Mouse (Mus musculus) forebrain, postnatal 0 days (tissue): ENCODE data around the gene Cdkal1. TPM values are rescaled to one million over a fixed set of nuclear protein-coding genes. Genes with fewer than 3 reads are reported as not detected.
A peak's percentile ranks its signal among the peaks of the same experiment; 100 is the strongest.

ENCODE experiments used
- ATAC-seq: fragments of 200-750 bp; cut with Nextera tagmentation; 2 replicates; pipeline ENCODE4 v1.8.0; 2017; ENCODE audit warnings: mild to moderate bottlenecking, moderate library complexity
- DNase-seq: peaks from one replicate; pipeline ENCODE4 v3.0.0-alpha.2; 2015
- H3K27ac ChIP-seq: fragments of 300-500 bp; sonication (generic); 2 replicates; pipeline ENCODE4 v1.5.1; 2014; ENCODE audit warnings: low read depth, mild to moderate bottlenecking, antibody characterized with exemption, low read length, moderate library complexity, mixed read lengths
- H3K27me3 ChIP-seq: fragments of 300-500 bp; sonication (generic); 2 replicates; pipeline ENCODE4 v1.6.1; 2014; ENCODE audit warnings: mild to moderate bottlenecking, low read length, mixed read lengths; ENCODE audit not compliant: insufficient read depth
- H3K36me3 ChIP-seq: fragments of 300-500 bp; sonication (generic); 2 replicates; pipeline ENCODE4 v1.6.1; 2014; ENCODE audit warnings: mild to moderate bottlenecking, moderate library complexity; ENCODE audit not compliant: insufficient read depth
- H3K4me1 ChIP-seq: fragments of 300-500 bp; sonication (generic); 2 replicates; pipeline ENCODE4 v1.6.1; 2014; ENCODE audit warnings: antibody characterized with exemption; ENCODE audit not compliant: insufficient read depth
- H3K4me2 ChIP-seq: fragments of 300-500 bp; sonication (generic); 2 replicates; pipeline ENCODE4 v1.6.1; 2014; ENCODE audit warnings: low read depth, mild to moderate bottlenecking, moderate library complexity
- H3K4me3 ChIP-seq: fragments of 300-500 bp; sonication (generic); 2 replicates; pipeline ENCODE4 v1.5.1; 2014; ENCODE audit warnings: low read depth, low read length, mixed read lengths
- H3K9ac ChIP-seq: fragments of 300-500 bp; sonication (generic); 2 replicates; pipeline ENCODE4 v1.6.1; 2014; ENCODE audit warnings: mild to moderate bottlenecking
- H3K9me3 ChIP-seq: fragments of 300-500 bp; sonication (generic); 2 replicates; pipeline ENCODE4 v1.6.1; 2016; ENCODE audit warnings: low read length
- CTCF ChIP-seq: sonication (generic); IDR thresholded peaks from 2 replicates; pipeline ENCODE4 v1.5.1; 2016; ENCODE audit warnings: antibody characterized with exemption, control low read depth, low read depth
- WGBS: fragments of 180-500 bp; shearing (Covaris S2); extraction: QIAGEN DNeasy Blood & Tissue Kit; methylation state at CpG from one replicate; pipeline ENCODE4 v1.1.7; 2014; 5-methylcytosine and 5-hydroxymethylcytosine counted together
- polyA plus RNA-seq: library from polyadenylated mRNA; unstranded; fragments of >200 nt; fragmentation: Nextera tagmentation; extraction: Ambion mirVana; gene quantifications from 2 replicates; pipeline ENCODE4 v1.2.1, GENCODE M21; 2015
- total RNA-seq: library from RNA; depleted of rRNA; stranded (reverse); fragments of >200 nt; gene quantifications from 2 replicates; pipeline ENCODE4 v1.2.3, GENCODE M21; 2014

Cdkal1 gene
- total and polyA plus RNA-seq, 2 experiments from 2014 or later, result 16.7 to 18.3 TPM

DNA sequence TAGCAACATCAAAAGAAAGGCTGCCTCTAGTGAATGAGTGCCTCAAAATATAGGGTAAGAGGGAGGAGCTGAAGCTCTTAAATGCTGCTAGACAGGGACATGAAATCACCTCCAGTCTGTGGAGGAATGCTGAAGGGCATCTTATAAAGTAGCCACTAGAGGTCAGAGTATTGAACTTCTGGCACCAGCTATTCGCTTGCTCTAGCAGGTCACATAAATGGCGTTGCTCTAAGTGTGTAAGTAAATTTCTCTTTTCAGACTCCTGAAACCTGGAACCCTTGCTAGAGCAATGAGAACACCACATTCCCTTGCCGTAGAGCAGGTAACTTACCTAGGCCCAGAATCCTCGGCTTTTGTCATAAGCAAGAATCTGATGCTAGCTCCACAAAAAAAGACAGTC is 2.0 kb upstream of the Cdkal1 start:
- Histone ChIP-seq H3K4me3 (no peak overlapping the region), H3K9ac (no peak overlapping the region), H3K36me3 (no peaks in the 10 kb centered on the region), H3K27me3 (no peaks in the 10 kb centered on the region), H3K27ac (no peak overlapping the region), H3K4me1 (no peaks in the 10 kb centered on the region), H3K9me3 (no peaks in the 10 kb centered on the region), H3K4me2 (no peak overlapping the region)
- DNase-seq, result peak; percentile 53
- peak; percentile 46; the same call in 1 of the 2 replicates for ATAC-seq
- peak; percentile 63 for TF ChIP-seq CTCF
- 17% methylated on average over 4 of the region's 4 CpGs for WGBS

- peak overlapping the region; percentile 70; the same call in 1 of the 2 replicates for H3K27ac ChIP-seq
- peak overlapping the region; percentile 86 for H3K4me3 ChIP-seq
- H3K4me1 ChIP-seq, result no peaks in the 10 kb centered on the region
- WGBS, result 3% methylated on average over 5 of the region's 5 CpGs
- peak overlapping the region; percentile 58 for H3K9ac ChIP-seq
- H3K4me2 ChIP-seq, result peak overlapping the region; percentile 72
- ATAC-seq (no peak), DNase-seq (no peak)
- H3K27me3 ChIP-seq, result no peaks in the 10 kb centered on the region
- H3K36me3 ChIP-seq, result no peaks in the 10 kb centered on the region
- H3K9me3 ChIP-seq, result no peaks in the 10 kb centered on the region
- TF ChIP-seq CTCF, result no peak
These were observed 598 bp downstream of the Cdkal1 start for GRCm38 (mm10) chr13:29854876-29855275.

DNA sequence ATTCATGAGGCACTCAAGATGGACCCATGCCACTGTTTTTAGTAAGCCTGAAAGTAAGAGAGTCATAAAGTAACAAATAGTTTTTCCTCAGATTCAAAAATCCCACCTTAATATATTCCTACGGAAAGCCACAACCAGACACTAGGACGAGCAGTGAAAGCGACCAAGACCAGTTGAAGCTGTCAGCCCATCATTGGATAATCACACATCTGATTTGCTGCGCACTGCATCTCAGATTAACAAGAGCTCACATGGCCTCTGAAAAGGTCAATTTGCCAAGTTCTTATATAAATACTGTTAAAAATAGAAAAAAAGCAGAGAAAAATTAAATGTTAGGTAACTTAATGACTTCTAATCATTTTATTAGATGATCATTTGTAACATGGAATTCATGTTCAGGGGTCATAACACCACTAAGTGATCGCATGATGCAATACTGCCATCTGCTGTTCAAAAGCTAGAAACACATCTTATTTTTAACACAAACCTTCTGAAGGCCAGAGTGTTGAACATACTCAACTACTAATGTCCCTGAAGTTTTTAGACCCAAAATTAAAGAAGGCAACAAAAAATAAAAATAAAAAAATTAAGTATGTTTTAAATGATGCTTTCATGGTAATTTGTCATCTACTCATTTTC is 16.9 kb downstream of the Cdkal1 start:
- no peak overlapping the region for H3K27ac ChIP-seq
- no peak overlapping the region for H3K4me2 ChIP-seq
- 47% methylated on average over 5 of the region's 5 CpGs for WGBS
- H3K4me3 ChIP-seq, result no peak overlapping the region
- no peaks in the 10 kb centered on the region for H3K36me3 ChIP-seq
- no peak overlapping the region for H3K9ac ChIP-seq
- H3K4me1 ChIP-seq, result 0 out of 2 replicates have a peak, but pooled peaks cover 8% of the 10 kb centered on the region
- peak; percentile 82 for TF ChIP-seq CTCF
- no peaks in the 10 kb centered on the region for H3K27me3 ChIP-seq
- ATAC-seq (peak; percentile 51; the same call in 1 of the 2 replicates), DNase-seq (peak; percentile 72)
- no peaks in the 10 kb centered on the region for H3K9me3 ChIP-seq

DNA sequence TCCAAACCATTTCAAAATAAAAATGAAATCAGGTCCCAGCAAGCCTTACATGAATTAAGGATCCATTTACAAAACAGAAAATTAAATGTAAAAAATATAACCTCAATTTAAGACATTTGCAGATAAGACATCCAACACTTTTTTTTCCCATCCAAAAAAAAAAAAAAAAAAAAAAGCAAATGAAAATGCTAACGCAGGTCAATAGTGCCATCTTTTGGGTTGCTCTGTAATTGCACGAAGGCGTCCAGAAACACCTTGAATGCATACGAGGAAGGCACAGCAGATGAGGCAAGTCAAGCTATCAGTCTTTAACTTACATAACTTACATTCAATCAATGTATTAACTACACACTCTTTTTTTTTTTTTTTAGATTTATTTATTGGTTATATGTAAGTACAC is 20.3 kb downstream of the Cdkal1 start:
- peak; percentile 84 for DNase-seq
- TF ChIP-seq CTCF, result peak; percentile 85
- Histone ChIP-seq H3K36me3 (no peaks in the 10 kb centered on the region), H3K4me2 (no peak overlapping the region), H3K4me1 (0 out of 2 replicates have a peak, but pooled peaks cover 13% of the 10 kb centered on the region), H3K4me3 (no peak overlapping the region), H3K27ac (no peak overlapping the region), H3K9me3 (no peaks in the 10 kb centered on the region), H3K9ac (no peak overlapping the region), H3K27me3 (no peaks in the 10 kb centered on the region)
- 25% methylated on average over 4 of the region's 4 CpGs for WGBS
- ATAC-seq, result peak; percentile 52; the same call in 1 of the 2 replicates

GRCm38 (mm10) chr13:29833751-29834150 is 21.7 kb downstream of the Cdkal1 start:
- Histone ChIP-seq H3K4me2 (no peak overlapping the region), H3K9me3 (no peaks in the 10 kb centered on the region), H3K9ac (no peak overlapping the region), H3K36me3 (no peaks in the 10 kb centered on the region), H3K27me3 (no peaks in the 10 kb centered on the region), H3K4me1 (0 out of 2 replicates have a peak, but pooled peaks cover 13% of the 10 kb centered on the region), H3K4me3 (no peak overlapping the region), H3K27ac (no peak overlapping the region)
- DNase-seq (peak; percentile 42), ATAC-seq (peak; percentile 37; the same call in 1 of the 2 replicates)
- TF ChIP-seq CTCF, result no peak
- WGBS, result 40% methylated on average over 8 of the region's 8 CpGs

GRCm38 (mm10) chr13:29831126-29831525 is 24.3 kb downstream of the Cdkal1 start:
- WGBS, result 38% methylated on average over 4 of the region's 4 CpGs
- no peaks in the 10 kb centered on the region for H3K9me3 ChIP-seq
- TF ChIP-seq CTCF, result no peak
- H3K4me3 ChIP-seq, result no peak overlapping the region
- H3K4me1 ChIP-seq, result 0 out of 2 replicates have a peak, but pooled peaks cover 13% of the 10 kb centered on the region
- ATAC-seq (no peak), DNase-seq (no peak)
- H3K27me3 ChIP-seq, result no peaks in the 10 kb centered on the region
- H3K4me2 ChIP-seq, result no peak overlapping the region
- no peaks in the 10 kb centered on the region for H3K36me3 ChIP-seq
- no peak overlapping the region for H3K27ac ChIP-seq
- H3K9ac ChIP-seq, result no peak overlapping the region

GRCm38 (mm10) chr13:29828032-29828431 is 27.4 kb downstream of the Cdkal1 start:
- H3K36me3 ChIP-seq, result no peaks in the 10 kb centered on the region
- ATAC-seq, result no peak
- no peak overlapping the region for H3K4me3 ChIP-seq
- H3K27ac ChIP-seq, result no peak overlapping the region
- TF ChIP-seq CTCF, result no peak
- H3K4me2 ChIP-seq, result no peak overlapping the region
- H3K27me3 ChIP-seq, result no peaks in the 10 kb centered on the region
- H3K4me1 ChIP-seq, result peaks cover 9% of the 10 kb centered on the region; the same call in 1 of the 2 replicates
- no peak for DNase-seq
- H3K9ac ChIP-seq, result no peak overlapping the region
- WGBS, result 28% methylated on average over 1 of the region's 1 CpGs
- H3K9me3 ChIP-seq, result no peaks in the 10 kb centered on the region
